In genomic region chr7:83886366-83887129, GRCm38 (mm10) we compare ENCODE assay signal across 7 mouse cellular contexts. TPM values are rescaled to one million over a fixed set of nuclear protein-coding genes. Genes with fewer than 3 reads are reported as not detected.
A peak's percentile ranks its signal among the peaks of the same experiment; 100 is the strongest.
DNase-seq lines count a peak whose midpoint lies in the region; ATAC-seq lines count a peak whose summit lies in the region.

No protein-coding gene starts in this region.

- no peak overlapping the region for H3K4me3 ChIP-seq in embryonic facial prominence, embryonic 11.5 days (ENCODE audit: low read depth, low read length)

- no peak overlapping the region for H3K27ac ChIP-seq in embryonic facial prominence, embryonic 11.5 days (replicated peaks; ENCODE audit: low read depth, low read length)

- peaks cover 9% of the 10 kb centered on the region for H3K4me1 ChIP-seq in embryonic facial prominence, embryonic 11.5 days (ENCODE audit: control insufficient read depth, insufficient read depth, low read length)

- 92% methylated on average over 6 of the region's 6 CpGs for WGBS in embryonic facial prominence, embryonic 11.5 days

- H3K36me3 ChIP-seq in embryonic facial prominence, embryonic 11.5 days (replicated peaks; ENCODE audit: control insufficient read depth, insufficient read depth, low read depth, low read length), result no peaks in the 10 kb centered on the region

- ATAC-seq in embryonic facial prominence, embryonic 11.5 days (replicated peaks; ENCODE audit: insufficient number of reproducible peaks, low FRiP score, low TSS enrichment, low read depth), result no peak
- no peak for ATAC-seq in monocyte, adult 5-6 weeks (replicated peaks; ENCODE audit: insufficient number of reproducible peaks, low FRiP score, low TSS enrichment, poor library complexity, severe bottlenecking)

- no peak overlapping the region for H3K4me2 ChIP-seq in embryonic facial prominence, embryonic 11.5 days (ENCODE audit: low read depth, low read length)

- H3K9me3 ChIP-seq in embryonic facial prominence, embryonic 11.5 days (replicated peaks; ENCODE audit: control insufficient read depth, low read length), result no peaks in the 10 kb centered on the region

- H3K27me3 ChIP-seq in embryonic facial prominence, embryonic 11.5 days (ENCODE audit: control insufficient read depth, insufficient read depth, low read length), result no peaks in the 10 kb centered on the region

- peak; percentile 41 for DNase-seq in kidney, postnatal 10 days
- no peak for DNase-seq in kidney, adult 18-20 months
- DNase-seq in MEL-GATA-1-ER (ENCODE audit: extremely low read depth, low read depth), result peak; percentile 45
- peak; percentile 47 for DNase-seq in embryonic facial prominence, embryonic 11.5 days (ENCODE audit: low spot score)
- DNase-seq in lung, postnatal 10 days, result peak; percentile 32
- no peak for DNase-seq in right cerebral cortex, postnatal 36 days (ENCODE audit: low spot score in 2 of 2)

- no peak overlapping the region for H3K9ac ChIP-seq in embryonic facial prominence, embryonic 11.5 days (replicated peaks; ENCODE audit: low read length)

RNA-seq across cellular contexts. Expression of gene Mesd, which starts 2.3 kb away (rescaled TPM):
- polyA plus RNA-seq in embryonic facial prominence, embryonic 11.5 days (2014; fragmentation: Nextera tagmentation; extraction: Ambion mirVana), result 98.5 and 104 TPM in 2 replicates
- 14.4 to 59.0 TPM (median 46.0 TPM) in 3 replicates for total RNA-seq in monocyte, adult 5-6 weeks (2017)

RNA-seq across cellular contexts. Expression of gene Tlnrd1, which starts 2.4 kb away (rescaled TPM):
- polyA plus RNA-seq in embryonic facial prominence, embryonic 11.5 days (2014; fragmentation: Nextera tagmentation; extraction: Ambion mirVana), result 20.7 and 21.4 TPM in 2 replicates
- total RNA-seq in monocyte, adult 5-6 weeks (2017), result 10.3 to 11.2 TPM (median 10.5 TPM) in 3 replicates

Comparison
In these comparisons a context has a peak if more than half of its experiments do, and no peak if none do; other contexts are left out.
1. DNase-seq: peak in kidney, postnatal 10 days (single experiment), MEL-GATA-1-ER (single experiment), embryonic facial prominence, embryonic 11.5 days (single experiment) and lung, postnatal 10 days (single experiment); none in kidney, adult 18-20 months (single experiment) and right cerebral cortex, postnatal 36 days (0 of 2).